Mouse (Mus musculus) thymus, postnatal 4 days (tissue): ENCODE measurements around the gene Map4.
"Not testable (repeated sequence)": the region's sequence is repeated elsewhere in the genome, so short reads cannot be mapped to it uniquely, and the experiment has no call there.

Experiments
- DNase-seq: peaks from one replicate; pipeline ENCODE4 v3.0.0; 2021

Map4 gene

GRCm38 (mm10) chr9:110070358-110070757, 139.1 kb downstream of the Map4 start:
- DNase-seq = no peak

GRCm38 (mm10) chr9:110071011-110071410, 139.8 kb downstream of the Map4 start:
- DNase-seq = no peak

- DNase-seq = peak; percentile 95
Measured at GRCm38 (mm10) chr9:110071843-110072242, 140.6 kb downstream of the Map4 start.

- not testable (repeated sequence) for DNase-seq
Measured at GRCm38 (mm10) chr9:110076468-110076867, 145.2 kb downstream of the Map4 start.

GRCm38 (mm10) chr9:110081066-110081465, 149.8 kb downstream of the Map4 start:
- DNase-seq = no peak

GRCm38 (mm10) chr9:110084201-110084964, 153.1 kb downstream of the Map4 start:
- no peak for DNase-seq

GRCm38 (mm10) chr9:110085693-110086092, 154.4 kb downstream of the Map4 start:
- DNase-seq = no peak

GRCm38 (mm10) chr9:110093303-110093702, 162.0 kb downstream of the Map4 start:
- peak; percentile 65 for DNase-seq

- no peak for DNase-seq
Measured at GRCm38 (mm10) chr9:110094761-110095160, 163.5 kb downstream of the Map4 start.

GRCm38 (mm10) chr9:110097791-110098190, 166.5 kb downstream of the Map4 start:
- DNase-seq = no peak

GRCm38 (mm10) chr9:110100627-110101600, 169.7 kb downstream of the Map4 start:
- DNase-seq = peak; percentile 98

GRCm38 (mm10) chr9:110116353-110116976, 185.2 kb downstream of the Map4 start:
- no peak for DNase-seq

- DNase-seq = peak; percentile 91
Measured at GRCm38 (mm10) chr9:110116977-110117778, 185.9 kb downstream of the Map4 start, which contains the start of gene Smarcc1. TSS of gene Smarcc1 (plus strand) at chr9:110117708.

- no peak for DNase-seq
Measured at GRCm38 (mm10) chr9:110117779-110118139, 186.5 kb downstream of the Map4 start, which contains the start of gene Dhx30. TSS of gene Dhx30 (minus strand) at chr9:110117830.

GRCm38 (mm10) chr9:110118249-110118648, 187.0 kb downstream of the Map4 start:
- DNase-seq = no peak

- DNase-seq = no peak
Measured at GRCm38 (mm10) chr9:110121424-110121823, 190.2 kb downstream of the Map4 start.

GRCm38 (mm10) chr9:110123322-110123721, 192.1 kb downstream of the Map4 start:
- no peak for DNase-seq

GRCm38 (mm10) chr9:110124008-110124540, 192.8 kb downstream of the Map4 start:
- DNase-seq = not testable (repeated sequence)

GRCm38 (mm10) chr9:110130896-110131524, 199.8 kb downstream of the Map4 start:
- peak; percentile 20 for DNase-seq

- peak; percentile 100 for DNase-seq
Measured at GRCm38 (mm10) chr9:110131525-110132197, 200.4 kb downstream of the Map4 start.

GRCm38 (mm10) chr9:110132201-110132605, 200.9 kb downstream of the Map4 start:
- DNase-seq = peak; percentile 80
